Mouse (Mus musculus) liver, postnatal 0 days (tissue): ENCODE results near the gene Six1.

Experiments used
- CTCF ChIP-seq: sonication (generic); IDR thresholded peaks from 2 replicates; pipeline ENCODE4 v1.5.1; 2016; ENCODE audit warnings: antibody characterized with exemption, low read depth
- EP300 ChIP-seq: IDR thresholded peaks from 2 replicates; pipeline ENCODE4 v1.6.1; 2016; ENCODE audit warnings: antibody characterized with exemption, low read depth, mild to moderate bottlenecking

GRCm38 (mm10) chr12:73098593-73098992 lies 44.9 kb upstream of the Six1 start:
- TF ChIP-seq EP300 (no peak), CTCF (no peak)
